Mouse (Mus musculus): Measurements from ENCODE around the gene Snca. TPM values are rescaled to one million over a fixed set of nuclear protein-coding genes. Genes with fewer than 3 reads are reported as not detected.
"Not testable (repeated sequence)": the region's sequence is repeated elsewhere in the genome, so short reads cannot be mapped to it uniquely, and the experiment has no call there.

The Snca gene
- total RNA-seq, 2 experiments from 2014 or later: 0.54 to 1.5 TPM

DNA sequence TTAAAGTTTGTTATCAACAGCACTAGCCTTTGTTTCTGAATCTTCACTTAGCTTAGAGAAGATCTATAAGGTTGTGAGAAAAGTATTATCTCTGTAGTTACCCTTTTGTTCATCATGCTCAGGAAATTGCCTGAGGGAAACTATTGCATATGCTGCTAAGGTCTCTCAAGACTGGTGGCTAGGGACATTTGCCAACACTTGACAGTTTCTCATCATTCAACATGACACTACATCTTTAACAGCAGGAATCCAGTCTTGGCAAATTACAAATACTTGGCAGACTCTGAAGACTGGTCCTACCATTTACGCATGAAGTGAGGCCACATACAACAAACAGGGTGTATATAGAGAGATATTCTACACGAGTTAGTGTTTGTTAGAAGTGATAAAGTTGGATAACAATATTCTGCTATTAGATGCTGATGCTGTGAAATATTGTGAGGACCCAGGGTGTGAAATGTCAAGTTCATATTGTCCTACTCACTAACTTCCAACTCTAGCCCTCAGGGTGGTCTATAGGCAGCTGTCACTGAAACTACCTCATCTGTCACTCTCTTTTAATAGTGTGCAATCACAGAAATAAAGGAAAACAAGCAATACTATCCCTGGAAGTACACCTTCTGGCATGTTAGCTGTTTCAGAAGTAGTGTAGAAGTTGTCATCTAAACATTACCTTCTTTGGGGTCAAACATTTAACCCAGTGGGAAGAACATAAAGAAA lies 105.4 kb downstream of the Snca start:
- intact Hi-C loops (cut with DNase I): no loop called here
- DNase-seq: no peak

DNA sequence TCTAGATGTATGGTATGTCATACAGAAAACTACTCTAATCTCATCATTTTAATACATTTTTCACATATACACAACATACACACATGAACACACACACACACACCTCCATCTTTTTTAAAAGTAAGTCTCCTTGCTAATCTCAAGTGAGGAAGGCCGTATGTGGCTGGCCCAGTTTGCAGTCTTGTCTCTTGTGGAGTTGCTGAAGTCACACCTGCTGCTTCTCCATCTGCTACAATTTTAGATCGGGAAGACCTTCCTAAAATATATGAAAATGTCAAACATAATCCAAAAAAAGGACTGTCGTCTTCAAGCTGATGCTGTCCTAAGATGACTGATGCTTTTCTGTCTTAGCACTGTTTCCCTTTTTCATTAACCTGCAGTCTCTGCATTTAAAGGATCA lies 112.1 kb downstream of the Snca start:
- no peak for DNase-seq
- intact Hi-C loops (cut with DNase I): no loop called here

DNA sequence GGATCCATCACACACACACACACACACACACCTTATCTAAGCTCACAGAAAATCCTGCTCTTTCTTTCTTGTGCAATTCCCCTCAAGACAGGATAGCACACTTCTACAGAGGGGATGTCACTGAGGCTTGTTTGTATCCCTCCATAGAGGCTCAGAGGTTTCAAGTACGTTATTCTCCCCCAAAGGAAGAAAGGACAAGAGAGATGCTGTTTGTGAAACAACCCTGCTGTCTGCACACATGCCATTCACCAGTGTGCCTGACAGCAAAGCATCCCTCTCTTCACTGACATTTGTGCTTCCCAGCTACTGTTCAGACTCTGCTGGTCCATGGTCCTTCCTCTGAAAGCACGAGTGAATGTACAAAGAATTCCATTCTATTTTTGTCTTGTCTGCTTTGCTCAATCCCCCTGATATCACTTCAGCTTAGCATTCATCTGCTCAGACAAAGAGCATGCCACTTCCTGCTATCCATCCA lies 119.6 kb downstream of the Snca start:
- intact Hi-C loops (cut with DNase I): no loop called here
- no peak for DNase-seq

DNA sequence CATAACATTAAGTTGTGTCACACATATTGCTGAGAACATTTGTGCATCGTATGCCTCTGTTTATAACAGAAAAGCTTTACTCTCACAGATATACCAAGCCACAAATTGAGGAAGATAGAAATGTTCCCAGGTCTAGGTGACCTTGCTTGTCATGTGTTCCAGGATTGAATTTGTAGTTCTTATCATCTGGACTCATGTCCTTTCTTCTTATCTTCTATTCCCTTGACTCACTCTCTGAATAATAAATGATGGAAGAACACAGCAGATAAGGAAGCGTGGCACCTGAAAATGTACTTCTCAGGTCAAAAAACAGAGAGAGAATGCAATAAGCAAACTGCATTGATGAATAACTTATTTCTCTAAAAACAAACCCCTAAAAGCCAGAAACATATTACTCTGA lies 131.6 kb downstream of the Snca start:
- intact Hi-C loops (cut with DNase I): no loop called here
- DNase-seq: no peak

DNA sequence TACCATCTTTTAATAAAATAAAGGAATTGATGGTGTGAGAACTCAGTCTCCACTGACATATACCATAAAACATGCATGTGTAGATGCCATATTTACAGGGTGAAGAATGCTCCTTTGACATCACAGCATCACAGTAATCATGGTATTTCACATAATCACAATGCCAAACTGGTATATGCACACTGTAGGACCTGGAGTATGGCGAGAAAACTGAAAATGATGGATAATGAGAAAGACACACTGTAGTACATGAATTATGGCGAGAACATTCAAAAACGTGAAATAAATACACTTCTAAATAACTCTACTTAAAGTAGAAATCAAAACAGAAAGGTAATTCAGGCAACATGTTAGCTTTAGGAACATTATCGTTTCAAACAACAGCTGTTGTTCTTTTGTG lies 142.6 kb downstream of the Snca start:
- intact Hi-C loops (cut with DNase I); DNase-seq: not testable (repeated sequence)

DNA sequence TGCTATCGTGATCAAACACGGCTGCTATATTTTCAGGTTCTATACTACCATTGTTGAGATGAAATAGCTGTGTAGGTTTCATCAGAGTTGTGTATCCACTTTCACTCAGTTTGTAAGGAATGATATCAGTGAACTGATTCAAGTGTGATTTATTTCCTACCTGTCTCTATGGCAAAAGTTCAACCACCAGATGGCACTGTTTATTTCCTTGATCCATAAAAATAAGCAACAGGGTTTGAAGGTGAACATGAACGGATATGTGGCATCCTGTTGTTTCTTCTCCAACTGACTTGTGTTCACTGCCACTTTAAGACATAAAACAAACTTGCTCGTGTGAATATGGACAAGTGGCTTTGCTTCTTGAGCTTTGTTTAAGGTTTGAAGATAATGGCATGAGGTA lies 147.4 kb downstream of the Snca start:
- intact Hi-C loops (cut with DNase I): no loop called here
- no peak for DNase-seq

Other genes starting within 250 kb of the Snca start
- gene Mmrn1, start 95.1 kb upstream of the Snca start, total RNA-seq (2021): 1 to 10 TPM in 1 of 2 experiments, under 1 TPM in 1; 0.97 to 1.9 TPM